Mouse (Mus musculus) layer of hippocampus, postnatal 14 days (tissue): ENCODE results near the gene Gm28051. TPM values are rescaled to one million over a fixed set of nuclear protein-coding genes. Genes with fewer than 3 reads are reported as not detected.

ENCODE experiments used
- DNase-seq, 2 experiments: peaks; one replicate each; pipeline ENCODE4 v3.0.0; 2021 to 2022; ENCODE audit warnings: low spot score in 2 of 2, mixed read lengths in 1 of 2
- microRNA-seq, 2 experiments: library from miRNA; unstranded; fragments of <30 nt; microRNA quantifications; one replicate each; pipeline ENCODE4 v1.2.0; 2021
- total RNA-seq, 2 experiments: library from RNA; stranded (reverse); gene quantifications; 2 replicates each; pipeline ENCODE4 v1.2.3; 2021

Gm28051 gene
- total RNA-seq, 2 experiments from 2014 or later: not detected

- DNase-seq: no peak
Observed at GRCm38 (mm10) chr12:102686321-102686720, 71.2 kb downstream of the Gm28051 start.

DNA sequence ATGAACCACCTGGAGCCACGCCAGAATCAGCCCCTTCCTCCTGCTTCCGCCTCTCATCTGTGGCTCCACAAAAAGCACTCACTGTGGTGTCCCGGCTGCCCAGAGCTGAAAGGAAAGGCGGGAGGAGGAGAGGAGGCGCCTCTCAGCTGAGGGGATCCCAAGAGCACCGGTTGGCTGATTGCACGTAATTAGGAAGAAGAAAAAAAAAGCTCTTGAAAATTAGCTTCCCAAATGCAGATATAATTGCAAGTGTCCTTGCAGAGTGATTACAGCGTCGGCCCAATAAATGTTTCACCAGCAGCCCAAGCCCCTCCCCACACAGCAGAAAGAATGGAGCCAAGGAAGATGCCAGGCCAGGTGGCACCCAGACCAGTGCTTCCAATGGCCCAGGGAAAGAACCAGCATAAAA, 72.0 kb downstream of the Gm28051 start:
- DNase-seq: no peak

- DNase-seq: no peak
Observed at GRCm38 (mm10) chr12:102684720-102685386, 72.7 kb downstream of the Gm28051 start.

DNA sequence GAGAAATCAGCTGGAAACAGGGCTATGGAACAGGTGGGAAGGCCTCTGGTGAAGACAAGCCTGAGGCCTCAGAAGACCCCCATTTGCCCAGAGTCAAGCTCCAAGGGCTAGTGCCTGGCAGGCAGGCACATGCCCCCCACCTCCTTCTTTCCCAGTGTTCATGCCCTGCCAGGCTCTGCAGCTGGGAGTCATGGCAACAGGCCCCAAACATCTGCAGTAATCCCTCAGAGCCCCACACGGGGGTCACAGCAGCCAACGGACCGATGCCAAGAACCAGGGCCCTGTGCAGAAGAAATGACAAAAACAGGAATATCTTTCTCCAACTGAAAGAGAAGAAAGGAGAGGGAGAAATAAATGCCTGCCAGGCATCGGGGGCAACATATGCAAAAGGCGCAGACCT, 73.6 kb downstream of the Gm28051 start:
- DNase-seq: peak in 1 of 2 experiments; percentile 58

DNA sequence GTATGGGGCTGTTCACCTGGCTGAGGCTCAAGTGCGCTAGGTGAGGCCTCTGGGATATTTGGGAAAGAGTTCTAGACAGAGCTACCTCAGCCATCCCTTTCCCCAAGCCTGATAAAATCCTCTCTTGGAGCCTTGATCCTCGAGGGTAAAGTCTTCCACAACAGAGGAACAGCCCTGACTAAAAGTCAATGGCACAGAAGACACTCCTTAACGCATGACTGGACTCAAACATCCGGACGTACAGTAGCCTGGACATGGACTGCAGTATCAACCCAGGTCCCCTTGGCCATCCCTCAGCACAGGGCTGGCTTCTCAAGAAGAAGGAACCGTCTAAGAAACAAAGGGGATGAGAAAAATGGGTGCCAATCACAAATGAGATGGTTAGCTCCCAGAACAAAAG, 74.1 kb downstream of the Gm28051 start:
- no peak for DNase-seq

DNA sequence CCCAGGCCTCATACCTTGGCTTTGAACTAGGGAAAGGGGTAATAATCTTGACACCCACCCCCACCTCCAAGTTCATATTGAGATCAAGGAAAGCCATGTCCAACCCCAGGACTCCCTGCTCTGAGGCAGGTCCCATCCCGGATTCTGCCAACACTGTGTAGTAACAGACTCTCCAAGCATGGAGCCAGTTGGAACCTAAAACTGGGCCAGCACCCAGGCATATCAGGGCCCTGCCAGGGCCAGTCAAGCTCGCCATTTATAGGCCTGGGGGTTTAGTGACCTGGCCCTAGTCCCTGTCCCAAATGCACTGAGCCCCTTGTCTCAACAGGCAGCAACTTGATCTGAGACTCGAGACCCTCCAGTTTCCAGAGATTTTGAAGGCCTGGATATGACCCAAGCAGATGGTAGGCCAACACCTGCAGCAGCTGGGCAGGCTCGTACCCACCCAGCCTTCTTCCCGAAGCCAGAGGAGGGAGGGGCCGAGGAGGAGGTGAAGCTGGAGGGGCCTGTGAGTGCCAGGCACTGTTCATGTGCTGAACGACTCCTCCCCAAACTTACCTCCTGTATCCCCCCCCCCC, 74.8 kb downstream of the Gm28051 start:
- no peak for DNase-seq

DNA sequence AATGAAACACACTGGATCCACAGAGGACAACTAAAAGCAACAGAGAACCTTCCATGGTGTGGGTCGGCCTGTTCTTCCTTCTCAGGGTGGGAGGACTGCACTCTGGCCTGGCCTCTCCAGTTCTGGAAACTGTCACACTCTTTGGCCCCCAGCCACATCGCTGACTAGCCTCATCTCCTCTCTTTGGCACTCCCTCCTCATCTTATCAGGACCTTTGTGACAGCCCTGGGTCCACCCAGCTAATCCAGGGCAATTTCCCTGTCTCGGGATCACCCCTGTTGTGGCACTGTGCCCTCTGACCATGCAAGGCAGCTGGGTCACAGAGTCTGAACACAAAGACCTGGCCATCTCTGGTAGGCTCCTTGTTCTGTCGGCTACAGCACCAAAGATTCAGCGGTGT, 75.5 kb downstream of the Gm28051 start:
- no peak for DNase-seq

DNA sequence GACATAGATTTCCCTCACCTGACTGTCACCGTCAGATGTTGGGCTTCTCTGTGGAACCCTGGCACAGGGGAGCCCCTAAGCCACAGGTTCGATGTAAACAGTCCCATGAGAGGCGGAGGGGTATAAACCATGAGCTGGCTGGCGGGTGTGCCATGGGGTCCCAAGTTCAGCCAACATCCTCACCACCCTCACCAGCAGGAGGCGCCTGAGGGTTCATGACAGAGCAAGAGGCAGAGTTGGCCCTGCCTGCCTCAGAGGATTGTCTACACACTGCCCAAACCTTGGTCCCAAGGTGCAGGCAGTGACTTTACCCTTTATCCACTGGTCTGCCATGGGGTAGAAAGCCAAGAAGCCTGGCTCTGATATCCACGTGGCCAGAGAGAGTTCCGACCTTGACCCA, 76.0 kb downstream of the Gm28051 start:
- DNase-seq: no peak

DNA sequence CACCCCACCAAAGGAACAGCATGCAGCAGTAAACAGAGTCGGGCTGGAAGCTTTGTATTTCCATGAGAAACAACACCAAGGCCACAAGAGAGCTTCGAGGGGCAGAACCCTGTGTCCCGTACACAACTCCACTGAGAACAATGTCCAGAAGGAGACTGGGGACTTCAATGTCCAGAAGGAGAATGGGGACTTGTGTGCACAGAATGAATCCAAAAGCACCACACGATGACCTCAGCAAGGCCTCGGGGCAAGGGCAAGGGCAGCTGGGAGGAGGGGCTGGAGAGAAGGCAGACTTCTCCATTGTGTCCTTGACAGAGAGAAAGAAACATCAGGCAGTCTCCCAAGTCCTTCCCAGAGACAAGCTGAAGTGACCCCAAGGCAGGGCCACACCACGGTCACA, 78.7 kb downstream of the Gm28051 start:
- DNase-seq: no peak

- no peak for DNase-seq
Observed at GRCm38 (mm10) chr12:102677089-102677488, 80.5 kb downstream of the Gm28051 start.

GRCm38 (mm10) chr12:102674556-102674955, 83.0 kb downstream of the Gm28051 start:
- no peak for DNase-seq

GRCm38 (mm10) chr12:102674123-102674522, 83.4 kb downstream of the Gm28051 start:
- no peak for DNase-seq

GRCm38 (mm10) chr12:102672857-102673839, 84.4 kb downstream of the Gm28051 start:
- DNase-seq: no peak

GRCm38 (mm10) chr12:102672176-102672575, 85.4 kb downstream of the Gm28051 start:
- DNase-seq: no peak

- no peak for DNase-seq
Observed at GRCm38 (mm10) chr12:102670848-102671247, 86.7 kb downstream of the Gm28051 start.

Small RNAs within 50 kb of the gene (microRNA-seq; reads per million reads assigned to microRNA genes)
- 0.23 to 0.28 reads per million in 2 experiments for gene Mir1936

Other genes with a start within 250 kb of the Gm28051 start
- 100 to 1,000 TPM; 151 to 154 TPM for gene Chga, start 202.8 kb downstream of the Gm28051 start, total RNA-seq
- 10 to 100 TPM; 57.8 to 67.6 TPM for gene Itpk1, start 52.8 kb downstream of the Gm28051 start, total RNA-seq
- 10 to 100 TPM; 31.0 TPM for gene Moap1, start 14.1 kb downstream of the Gm28051 start, total RNA-seq
- gene Tmem251, start 14.0 kb downstream of the Gm28051 start, total RNA-seq: 1 to 10 TPM; 4.9 to 5.3 TPM
- 10 to 100 TPM; 12.7 to 13.3 TPM for gene Gon7, start within 50 bp of the Gm28051 start, total RNA-seq
- gene Ubr7, start 202 bp upstream of the Gm28051 start, total RNA-seq: 10 to 100 TPM; 30.9 to 31.4 TPM
- 10 to 100 TPM; 16.7 to 18.7 TPM for gene Gm20604, start 907 bp upstream of the Gm28051 start, total RNA-seq
- gene Btbd7, start 120.7 kb upstream of the Gm28051 start, total RNA-seq: 10 to 100 TPM; 18.0 to 20.5 TPM
- not detected for gene Cox8c, start 141.6 kb upstream of the Gm28051 start, total RNA-seq
- gene Unc79, start 191.1 kb upstream of the Gm28051 start, total RNA-seq: 10 to 100 TPM; 43.3 to 47.2 TPM